Mouse (Mus musculus) heart, postnatal 10 days (tissue): ENCODE data around the gene Nifk. TPM values are rescaled to one million over a fixed set of nuclear protein-coding genes. Genes with fewer than 3 reads are reported as not detected.

ENCODE experiments used
- DNase-seq, 2 experiments: peaks; one replicate each; pipeline ENCODE4 v3.0.0; 2021
- intact Hi-C: fragments of 180-260 bp; cut with DNase I; formaldehyde crosslinking; loops from one replicate; pipeline ENCODE4 v1.15.1; 2025
- total RNA-seq, 2 experiments: library from RNA; stranded (reverse); gene quantifications; 2 replicates each; pipeline ENCODE4 v1.2.3; 2021

Gene Nifk
- 10 to 100 TPM; 20.4 to 23.7 TPM for total RNA-seq

- DNase-seq: peak; percentile 93 to 96
- intact Hi-C loops: loop anchor here (1.0 to 5.0 kb wide), 5 partner anchors 66 to 441 kb away; partner anchors contain the start of gene Clasp1
Observed at GRCm38 (mm10) chr1:118321661-118322201, at the start of gene Nifk. Nifk (plus strand) TSS chr1:118321839.

GRCm38 (mm10) chr1:118275139-118275538 is 46.5 kb upstream of the Nifk start:
- intact Hi-C loops: no loop called here
- peak in 1 of 2 experiments; percentile 22 for DNase-seq

GRCm38 (mm10) chr1:118292291-118292690 is 29.3 kb upstream of the Nifk start:
- DNase-seq: no peak
- intact Hi-C loops: no loop called here

GRCm38 (mm10) chr1:118294192-118294591 is 27.4 kb upstream of the Nifk start:
- DNase-seq: no peak
- intact Hi-C loops: no loop called here

- peak in 1 of 2 experiments; percentile 6 for DNase-seq
- intact Hi-C loops: no loop called here
Observed at GRCm38 (mm10) chr1:118294826-118295225, 26.8 kb upstream of the Nifk start.

GRCm38 (mm10) chr1:118296673-118297072 is 25.0 kb upstream of the Nifk start:
- no peak for DNase-seq
- intact Hi-C loops: no loop called here

- DNase-seq: no peak
- intact Hi-C loops: no loop called here
Observed at GRCm38 (mm10) chr1:118297719-118298118, 23.9 kb upstream of the Nifk start.

GRCm38 (mm10) chr1:118310780-118311621 is 10.6 kb upstream of the Nifk start:
- peak; percentile 93 for DNase-seq
- intact Hi-C loops: loop anchor here (10.0 kb wide), 1 partner anchor 774 kb away; no protein-coding TSS in a partner anchor

- DNase-seq: peak in 1 of 2 experiments; percentile 7
- intact Hi-C loops: loop anchor here (10.0 kb wide), 1 partner anchor 773 kb away; no protein-coding TSS in a partner anchor
Observed at GRCm38 (mm10) chr1:118311622-118312326, 9.9 kb upstream of the Nifk start, which contains the start of gene Tsn. Tsn (minus strand) TSS chr1:118311739.

GRCm38 (mm10) chr1:118320696-118321095 is 943 bp upstream of the Nifk start:
- intact Hi-C loops: loop anchor here (1.0 to 5.0 kb wide), 4 partner anchors 67 to 442 kb away; partner anchors contain the start of gene Clasp1
- DNase-seq: peak in 1 of 2 experiments; percentile 24

- no peak for DNase-seq
- intact Hi-C loops: loop anchor here (1.0 to 2.0 kb wide), 2 partner anchors 142 to 164 kb away; no protein-coding TSS in a partner anchor
Observed at GRCm38 (mm10) chr1:118334749-118335713, 13.4 kb downstream of the Nifk start.

GRCm38 (mm10) chr1:118335847-118336246 is 14.2 kb downstream of the Nifk start:
- intact Hi-C loops: loop anchor here (1.0 to 2.0 kb wide), 2 partner anchors 141 to 163 kb away; no protein-coding TSS in a partner anchor
- DNase-seq: peak in 1 of 2 experiments; percentile 35

- intact Hi-C loops: loop anchor here (2.0 kb wide), 1 partner anchor 121 kb away; no protein-coding TSS in a partner anchor
- DNase-seq: no peak
Observed at GRCm38 (mm10) chr1:118337921-118338320, 16.3 kb downstream of the Nifk start.

GRCm38 (mm10) chr1:118343649-118344435 is 22.2 kb downstream of the Nifk start:
- intact Hi-C loops: loop anchor here (2.0 kb wide), 1 partner anchor 15 kb away; no protein-coding TSS in a partner anchor
- DNase-seq: no peak

- no peak for DNase-seq
- intact Hi-C loops: no loop called here
Observed at GRCm38 (mm10) chr1:118349922-118350321, 28.3 kb downstream of the Nifk start.

GRCm38 (mm10) chr1:118359071-118359761 is 37.6 kb downstream of the Nifk start:
- intact Hi-C loops: loop anchor here (2.0 kb wide), 1 partner anchor 16 kb away; no protein-coding TSS in a partner anchor

GRCm38 (mm10) chr1:118367970-118368369 is 46.3 kb downstream of the Nifk start:
- no peak for DNase-seq
- intact Hi-C loops: loop anchor here (2.0 kb wide), 1 partner anchor 21 kb away; the partner anchor contains the start of gene Clasp1

More at GRCm38 (mm10) chr1:118359071-118359761, 37.6 kb downstream of the Nifk start:
- peak; percentile 75 to 78 for DNase-seq
